Mouse (Mus musculus): ENCODE data around the gene Cd93.

Cd93 gene

DNA sequence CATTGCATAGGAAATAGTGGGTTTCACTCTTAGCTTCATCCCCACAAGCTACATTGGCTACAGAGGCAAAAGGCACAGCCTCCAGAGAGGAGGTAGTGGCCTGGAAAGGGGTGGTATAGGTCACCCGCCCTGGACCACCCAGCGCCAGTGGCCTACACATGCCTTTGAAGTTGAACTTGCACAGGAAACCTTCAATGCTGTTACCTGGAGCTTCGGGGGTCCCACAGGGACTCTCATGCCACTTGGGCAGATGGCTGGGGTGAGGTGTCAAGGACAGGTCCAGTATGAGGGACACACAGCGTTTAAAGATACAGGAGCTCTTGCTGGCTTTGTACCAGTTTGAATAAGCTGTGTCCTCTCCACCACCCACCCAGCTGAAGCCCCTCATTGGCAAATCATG lies 653 bp downstream of the Cd93 start:
- CTCF ChIA-PET, result no interaction called here

DNA sequence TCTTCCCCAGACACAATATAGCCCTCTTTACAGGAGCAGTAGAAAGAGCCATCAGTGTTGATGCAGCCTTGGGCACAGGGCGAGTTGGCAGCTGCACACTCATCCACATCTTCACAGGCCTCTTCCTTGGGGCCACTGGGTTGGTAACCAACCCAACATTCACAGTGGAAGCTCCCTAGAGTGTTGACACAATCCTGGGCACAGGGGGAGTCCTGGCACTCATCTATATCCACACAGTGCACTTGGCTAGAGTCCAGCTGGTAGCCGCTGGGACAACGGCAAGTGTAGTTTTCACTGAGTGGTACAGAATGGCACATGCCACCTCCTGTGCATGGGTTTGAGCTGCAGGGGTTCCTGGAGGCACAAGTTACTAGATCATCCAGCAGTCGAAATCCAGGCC lies 1.2 kb downstream of the Cd93 start:
- CTCF ChIA-PET, result no interaction called here

DNA sequence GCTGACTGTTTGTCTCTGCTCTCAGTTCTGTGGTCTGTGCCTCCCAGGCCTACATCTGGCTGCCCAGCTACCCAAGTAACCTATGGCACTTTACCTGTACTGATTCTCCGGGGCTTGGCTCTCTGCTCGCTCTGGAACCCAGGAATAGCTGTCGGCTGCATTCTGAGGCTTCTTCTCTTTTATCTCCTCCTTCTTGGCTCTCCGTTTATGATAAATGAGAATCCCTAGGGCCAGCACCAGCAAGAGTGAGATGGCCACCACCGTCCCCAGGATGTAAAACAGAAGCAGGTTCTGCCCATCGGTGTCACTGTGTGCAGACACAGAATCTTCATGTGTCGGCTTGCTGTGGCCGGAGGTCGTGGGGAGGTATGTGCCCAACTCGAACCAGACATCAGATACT lies 1.9 kb downstream of the Cd93 start:
- CTCF ChIA-PET, result no interaction called here

DNA sequence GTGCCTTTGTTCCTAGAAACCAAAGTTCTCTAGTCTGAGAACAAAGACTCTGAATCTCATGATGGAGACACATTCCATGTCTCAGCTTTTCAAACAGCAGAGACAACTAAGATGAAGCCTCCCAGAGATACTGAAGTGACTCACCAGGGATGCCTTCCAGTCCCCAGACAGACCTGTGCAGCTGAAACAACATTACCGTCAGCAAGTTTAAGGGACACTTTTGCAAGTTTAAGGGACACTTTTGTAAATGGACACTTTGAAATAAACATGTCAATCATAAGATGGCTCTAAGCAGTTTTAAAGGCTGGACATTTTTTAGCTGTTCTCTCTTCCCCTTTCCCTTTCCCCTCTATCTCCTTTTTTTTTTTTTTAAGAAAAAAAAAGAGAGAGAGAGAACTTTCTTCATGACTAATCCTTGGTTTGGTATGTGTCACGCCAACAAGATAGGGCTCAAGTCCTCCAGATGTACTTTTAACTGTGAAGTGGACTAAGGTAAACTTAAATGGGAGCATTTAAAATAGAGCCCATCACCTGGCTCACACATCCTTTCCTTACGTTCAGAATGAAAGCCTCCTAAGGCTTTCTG lies 3.6 kb downstream of the Cd93 start:
- CTCF ChIA-PET, result interaction anchor here (0.7 to 1.2 kb wide), 2 partner anchors 14 to 256 kb away, joined by 3 to 9 read pairs; no protein-coding TSS in a partner anchor

DNA sequence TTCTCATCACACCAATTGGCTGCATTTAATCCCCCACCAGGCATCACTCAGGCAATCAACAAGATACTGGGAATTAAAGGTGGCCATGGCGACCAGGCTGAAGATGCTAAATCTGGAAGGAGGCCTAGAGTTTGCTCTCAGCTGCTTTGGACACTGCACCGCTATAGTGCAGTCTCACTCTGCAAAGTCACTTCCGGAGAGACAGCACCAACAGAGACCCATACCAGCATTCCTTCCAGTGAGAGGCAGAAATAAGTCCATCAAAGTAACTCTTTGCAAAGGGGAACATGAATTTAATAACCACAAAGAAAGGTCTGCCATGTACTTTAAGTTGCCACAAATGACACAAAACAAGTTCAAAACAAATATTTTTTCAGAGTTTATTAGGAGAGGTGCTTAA lies 7.1 kb downstream of the Cd93 start:
- CTCF ChIA-PET, result no interaction called here

DNA sequence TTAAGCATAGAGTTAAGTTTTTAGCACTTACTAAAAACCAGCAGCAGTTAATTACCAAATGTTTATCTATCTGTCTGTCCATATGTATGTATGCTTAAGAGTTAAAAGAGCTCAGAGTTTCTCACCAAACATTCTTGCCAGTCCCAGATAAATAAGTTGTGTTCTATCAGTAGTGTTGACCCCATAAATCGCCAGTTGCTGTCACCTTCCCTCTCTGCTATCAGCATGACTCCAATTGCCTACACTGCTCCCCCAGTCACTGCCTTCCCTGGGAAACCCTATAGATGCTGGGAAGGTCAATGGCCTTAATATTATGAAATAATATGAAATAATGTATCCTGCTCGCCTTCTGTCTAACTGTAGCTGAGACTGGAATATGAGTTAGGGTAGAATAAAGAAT lies 11.0 kb downstream of the Cd93 start:
- CTCF ChIA-PET, result no interaction called here

DNA sequence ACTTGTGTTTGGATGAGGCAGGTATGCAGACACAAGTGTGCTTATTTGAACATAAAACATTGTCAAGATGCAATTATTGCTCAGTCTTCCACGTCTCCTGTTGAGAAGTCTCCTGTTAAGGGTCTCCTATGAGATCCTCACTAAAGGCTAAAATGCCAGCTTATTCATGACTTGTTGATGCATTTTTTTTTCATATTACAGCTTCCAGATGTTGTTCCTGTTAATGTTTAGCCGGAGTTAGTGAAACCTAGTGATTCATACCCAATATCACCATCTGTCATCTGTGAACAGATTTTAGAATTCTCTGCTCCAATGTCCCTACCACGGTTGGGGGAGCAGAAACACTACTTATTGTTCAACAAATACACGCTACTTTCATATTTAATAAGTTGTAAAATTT lies 12.4 kb downstream of the Cd93 start:
- CTCF ChIA-PET, result no interaction called here

DNA sequence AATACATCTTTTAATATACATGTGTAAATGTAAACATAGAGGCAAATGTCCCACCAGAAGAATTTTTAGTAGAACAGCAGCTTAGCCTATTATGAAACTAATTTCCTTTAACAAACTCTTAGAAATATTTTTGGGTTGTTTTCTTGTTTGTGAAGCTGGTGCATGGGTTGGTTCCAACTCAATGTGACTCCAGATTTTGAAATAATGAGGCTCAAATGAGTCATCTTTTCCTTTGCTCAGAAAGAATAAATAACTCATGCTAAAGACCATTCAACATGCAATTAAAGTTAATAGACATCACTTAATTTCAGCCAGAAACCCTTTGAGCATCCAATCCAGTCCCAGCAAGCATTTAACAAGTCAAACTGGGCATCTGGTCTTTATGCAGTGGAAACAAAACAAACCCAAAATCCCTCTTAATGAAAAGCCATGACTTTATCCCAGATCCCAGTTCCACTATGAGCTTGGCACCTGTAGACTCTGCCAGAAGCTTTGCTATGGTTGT lies 14.3 kb downstream of the Cd93 start:
- CTCF ChIA-PET, result interaction anchor here (0.7 kb wide), 1 partner anchor 94 kb away, joined by 3 read pairs; no protein-coding TSS in a partner anchor

DNA sequence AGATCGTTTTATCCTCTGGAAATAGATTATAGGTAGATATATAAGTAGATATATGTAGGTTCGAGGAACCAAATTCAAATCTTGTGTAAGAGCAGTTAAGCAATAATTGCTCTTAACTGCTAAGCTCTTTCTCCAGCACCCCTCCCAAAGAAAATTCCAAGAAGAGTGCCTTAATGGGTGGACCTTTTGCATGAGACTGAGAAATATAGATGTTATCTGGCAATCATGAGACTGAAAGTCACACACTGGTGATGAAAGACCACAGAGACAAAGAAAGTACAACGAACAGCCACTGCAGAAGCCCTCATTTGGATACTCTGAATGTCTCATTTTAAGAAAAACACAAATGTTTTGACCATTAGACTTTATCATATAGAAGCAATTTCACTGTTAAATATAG lies 14.8 kb downstream of the Cd93 start:
- CTCF ChIA-PET, result no interaction called here

DNA sequence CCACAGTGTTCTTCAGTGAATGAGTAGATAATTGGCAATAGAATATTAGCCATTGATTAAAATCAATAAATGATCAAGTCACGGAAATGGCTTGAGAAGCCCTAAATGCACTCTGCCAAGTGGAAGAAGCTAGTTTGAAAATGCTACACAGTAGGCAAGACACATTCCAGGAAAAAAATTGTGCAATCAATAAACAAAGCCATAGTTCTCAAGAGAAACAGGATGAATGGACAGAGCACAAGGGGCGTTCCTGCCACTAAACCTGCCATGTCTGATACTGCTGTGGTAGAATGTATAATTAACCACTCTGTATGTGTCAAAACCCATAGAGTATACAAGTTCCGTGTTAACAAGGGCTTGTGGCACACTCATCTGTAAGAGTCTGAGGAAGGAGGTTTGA lies 15.8 kb downstream of the Cd93 start:
- CTCF ChIA-PET, result no interaction called here

DNA sequence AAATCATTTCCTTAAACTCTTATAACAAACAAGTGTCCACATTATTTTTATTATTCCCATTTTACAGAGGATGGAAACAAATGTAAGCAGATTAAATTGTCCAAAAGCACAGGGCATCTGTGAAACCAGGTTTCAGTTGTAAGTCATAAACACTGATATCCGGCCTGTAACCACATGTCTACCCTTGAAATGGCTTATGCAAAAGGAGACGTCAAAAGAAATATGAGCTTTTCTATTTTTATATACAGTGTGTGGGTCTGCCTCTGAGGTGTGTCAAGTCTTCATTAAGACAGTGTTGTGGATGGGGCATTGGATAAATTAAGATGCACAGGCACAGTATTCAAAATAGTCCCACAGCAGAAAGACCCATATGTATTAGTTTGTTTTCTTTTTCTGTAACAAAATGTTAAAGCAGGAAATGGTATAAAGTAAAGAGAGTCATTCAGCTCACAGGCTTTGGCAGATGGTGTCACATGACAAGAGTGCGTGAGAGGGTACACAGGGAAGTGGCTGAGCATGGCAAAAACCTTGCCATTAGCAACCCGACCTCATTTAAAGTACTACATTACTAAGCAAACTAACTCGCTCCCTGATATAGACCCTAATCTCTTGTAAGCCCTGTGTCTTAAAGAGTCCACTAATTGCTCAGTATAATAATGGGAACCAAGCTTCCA lies 17.5 kb downstream of the Cd93 start:
- CTCF ChIA-PET, result interaction anchor here (0.7 kb wide), 2 partner anchors 16 to 159 kb away, joined by 4 to 5 read pairs; no protein-coding TSS in a partner anchor

DNA sequence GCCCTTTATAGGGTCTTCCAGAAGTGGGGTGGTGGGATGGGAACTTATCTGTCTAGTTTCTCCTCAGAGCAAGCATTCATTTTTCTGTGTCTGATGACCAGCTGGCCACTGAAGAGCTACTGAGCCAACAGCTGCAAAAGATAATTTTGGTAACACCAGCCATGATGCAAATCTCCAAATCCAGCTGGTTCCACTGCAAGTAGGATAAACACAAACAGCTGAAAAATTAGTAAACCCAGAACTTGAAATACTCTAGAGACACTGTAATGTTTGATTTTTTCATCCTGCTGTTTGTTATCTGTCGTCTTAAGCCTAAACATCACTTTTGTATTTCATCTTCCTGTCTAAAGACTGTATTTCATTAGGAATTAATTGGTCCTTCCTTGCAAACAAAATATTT lies 21.7 kb downstream of the Cd93 start:
- CTCF ChIA-PET, result no interaction called here

DNA sequence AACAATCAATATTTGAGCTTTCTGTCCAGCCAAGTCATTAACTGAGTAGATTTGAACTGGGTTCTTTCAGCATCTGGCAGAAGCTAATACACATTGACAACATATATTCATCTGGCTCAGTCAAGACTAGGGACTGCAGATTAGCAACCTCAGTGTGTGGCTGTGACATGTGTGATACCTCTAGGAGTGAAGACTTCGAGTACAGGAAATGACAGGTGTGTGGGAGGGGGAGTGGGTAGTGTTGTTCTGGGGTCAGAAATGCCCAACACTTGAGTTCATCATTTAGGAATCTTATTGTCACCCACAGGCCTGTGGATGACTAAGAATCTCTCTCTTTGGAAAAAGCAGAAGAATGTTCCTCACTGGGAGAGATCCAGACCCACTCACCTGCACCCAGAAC lies 22.3 kb downstream of the Cd93 start:
- CTCF ChIA-PET, result no interaction called here

DNA sequence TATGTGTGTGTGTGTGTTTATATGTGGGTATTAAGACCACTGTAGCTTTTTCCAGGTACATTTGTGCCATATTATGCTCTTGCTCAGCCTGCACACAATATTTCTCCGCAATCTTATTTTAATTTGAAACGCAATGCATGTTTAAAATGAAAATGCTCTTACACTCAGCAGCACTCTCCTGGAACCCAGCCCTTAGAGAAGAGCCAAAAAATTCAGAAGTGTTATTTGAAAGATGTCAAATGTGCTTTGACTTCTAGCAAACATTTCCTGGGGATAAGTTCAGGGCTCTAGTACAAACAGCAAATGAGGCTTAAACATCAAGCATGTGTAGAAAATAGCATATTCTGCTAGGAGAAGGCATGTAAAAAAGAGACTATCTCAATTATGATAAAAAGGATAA lies 23.6 kb downstream of the Cd93 start:
- CTCF ChIA-PET, result no interaction called here

DNA sequence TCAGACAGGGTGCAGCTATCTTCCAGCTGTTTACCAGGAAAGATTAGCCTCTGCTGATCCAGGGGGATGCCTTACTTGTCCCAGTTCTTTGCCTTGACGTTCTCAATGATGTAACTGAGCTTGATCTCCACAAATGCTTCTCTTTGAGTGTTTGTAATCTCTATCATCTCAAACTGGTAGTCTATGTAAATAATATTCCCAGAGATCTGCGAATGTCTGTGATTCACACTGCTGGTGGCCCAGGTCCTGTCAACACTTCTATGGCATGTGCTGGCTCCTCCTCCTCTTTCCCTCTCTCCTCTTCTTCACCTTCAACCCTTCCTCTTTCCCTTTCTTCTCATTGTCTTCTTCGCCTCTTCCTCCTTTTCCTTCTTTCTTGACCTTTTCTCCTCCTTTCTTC lies 24.2 kb downstream of the Cd93 start:
- CTCF ChIA-PET, result no interaction called here

DNA sequence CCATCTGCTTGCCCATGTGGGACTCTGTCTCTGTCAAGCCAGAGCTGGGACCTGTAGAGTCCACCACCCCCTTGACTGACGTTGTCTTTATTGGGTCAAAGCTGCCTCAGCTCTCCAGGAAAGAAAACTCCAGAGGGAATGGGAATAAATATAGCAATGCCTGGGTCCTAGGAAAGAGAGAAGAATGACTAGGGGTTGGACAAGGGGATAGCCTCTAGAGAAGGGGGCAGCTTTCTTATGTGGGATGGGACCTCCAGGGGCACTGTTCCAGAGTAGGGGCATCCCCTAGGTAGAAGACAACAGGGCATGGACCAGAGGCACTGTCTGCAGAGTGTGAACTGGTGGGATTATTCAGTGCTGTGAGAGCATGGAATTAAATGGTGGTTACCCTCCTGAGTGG lies 33.5 kb downstream of the Cd93 start:
- CTCF ChIA-PET, result interaction anchor here (0.6 to 1.5 kb wide), 5 partner anchors 17 to 175 kb away, joined by 3 to 13 read pairs (median 4); no protein-coding TSS in a partner anchor

DNA sequence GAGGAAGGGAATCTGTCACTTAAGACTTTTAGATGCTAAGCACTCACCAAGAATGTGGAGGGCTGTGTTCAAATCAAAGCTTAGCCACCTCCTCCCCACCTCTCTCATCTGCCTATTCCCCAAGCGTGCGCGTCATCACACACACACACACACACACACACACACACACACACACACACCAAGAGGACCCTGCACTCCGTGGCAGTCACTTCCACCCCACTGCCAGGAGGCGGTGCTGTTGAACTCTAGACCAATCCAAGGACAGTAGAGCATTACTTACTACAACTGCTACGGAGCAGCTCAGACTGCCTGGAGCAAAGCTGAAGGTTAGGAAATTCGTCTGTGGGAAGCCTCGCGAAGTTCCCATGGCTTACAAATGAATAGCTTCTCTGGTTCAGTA lies 34.2 kb downstream of the Cd93 start:
- CTCF ChIA-PET, result interaction anchor here (0.6 to 1.5 kb wide), 5 partner anchors 35 to 245 kb away, joined by 3 to 13 read pairs (median 4); no protein-coding TSS in a partner anchor

DNA sequence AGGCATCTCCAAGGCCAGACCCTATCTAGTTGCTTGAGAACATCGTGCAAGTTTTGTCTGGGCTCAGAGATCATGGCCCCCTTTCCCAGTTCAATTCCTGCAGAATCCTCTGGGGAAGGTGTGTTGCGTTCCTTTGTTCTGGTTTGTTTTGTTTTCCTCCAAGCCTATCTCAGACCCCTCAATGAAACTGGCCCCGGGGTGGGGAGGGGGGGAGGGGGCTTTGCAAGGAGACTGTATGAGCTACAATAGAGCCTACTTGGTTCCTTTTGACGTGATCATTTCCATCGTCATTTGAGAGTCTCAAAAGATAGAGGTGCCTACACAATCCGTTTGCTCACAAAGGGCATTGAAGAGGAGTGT lies 34.6 kb downstream of the Cd93 start:
- CTCF ChIA-PET, result interaction anchor here (0.6 to 1.5 kb wide), 3 partner anchors 35 to 245 kb away, joined by 3 to 5 read pairs (median 3); no protein-coding TSS in a partner anchor

DNA sequence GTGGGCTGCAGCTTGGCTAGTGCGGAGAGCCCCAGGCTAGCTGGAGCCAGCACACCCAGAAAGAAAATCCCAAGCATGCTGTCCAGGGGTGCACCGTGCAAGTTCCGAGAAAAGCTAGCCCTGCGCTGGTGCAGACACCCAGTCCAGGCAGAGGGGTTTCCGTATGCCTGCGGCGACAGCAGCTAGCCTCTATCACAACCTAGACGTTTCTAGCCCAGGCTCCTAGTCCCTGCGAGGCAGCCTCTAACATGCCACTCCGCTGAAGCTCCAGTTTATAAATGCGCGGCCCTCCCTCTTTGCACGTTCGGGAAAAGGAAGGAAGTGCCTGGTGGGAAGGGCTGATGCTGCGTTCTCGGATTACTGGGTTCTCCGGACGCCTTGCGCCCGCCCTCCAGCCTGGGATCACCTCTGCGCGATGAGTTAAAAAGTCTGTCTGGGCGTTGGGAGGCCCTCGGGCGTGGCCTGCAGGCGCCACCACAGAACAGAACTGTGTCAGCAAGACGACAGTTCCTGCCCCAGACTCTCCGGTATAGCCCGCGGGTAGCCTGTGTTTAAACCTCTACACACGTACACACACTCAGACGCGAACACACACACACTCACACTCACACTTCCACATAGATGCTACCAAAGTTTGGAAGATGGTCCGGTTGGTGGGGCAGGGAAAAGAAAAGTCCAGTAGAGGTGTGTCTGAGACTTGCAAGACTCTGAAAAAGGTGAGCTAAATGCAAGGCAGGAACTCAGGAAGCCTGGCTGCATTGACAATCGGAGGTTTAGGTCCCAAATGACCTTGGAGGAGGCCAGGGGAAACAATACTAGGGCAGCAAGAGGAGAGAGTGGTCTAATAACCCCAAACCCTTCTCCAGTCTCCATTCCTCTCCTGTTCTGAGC lies 35.2 kb downstream of the Cd93 start, which contains the start of gene Thbd:
TSS of gene Thbd (minus strand) at position 319 of the 891 bp plus-strand sequence.
- CTCF ChIA-PET, result interaction anchor here (0.6 to 1.5 kb wide), 3 partner anchors 155 to 246 kb away, joined by 3 to 5 read pairs (median 4); no protein-coding TSS in a partner anchor

DNA sequence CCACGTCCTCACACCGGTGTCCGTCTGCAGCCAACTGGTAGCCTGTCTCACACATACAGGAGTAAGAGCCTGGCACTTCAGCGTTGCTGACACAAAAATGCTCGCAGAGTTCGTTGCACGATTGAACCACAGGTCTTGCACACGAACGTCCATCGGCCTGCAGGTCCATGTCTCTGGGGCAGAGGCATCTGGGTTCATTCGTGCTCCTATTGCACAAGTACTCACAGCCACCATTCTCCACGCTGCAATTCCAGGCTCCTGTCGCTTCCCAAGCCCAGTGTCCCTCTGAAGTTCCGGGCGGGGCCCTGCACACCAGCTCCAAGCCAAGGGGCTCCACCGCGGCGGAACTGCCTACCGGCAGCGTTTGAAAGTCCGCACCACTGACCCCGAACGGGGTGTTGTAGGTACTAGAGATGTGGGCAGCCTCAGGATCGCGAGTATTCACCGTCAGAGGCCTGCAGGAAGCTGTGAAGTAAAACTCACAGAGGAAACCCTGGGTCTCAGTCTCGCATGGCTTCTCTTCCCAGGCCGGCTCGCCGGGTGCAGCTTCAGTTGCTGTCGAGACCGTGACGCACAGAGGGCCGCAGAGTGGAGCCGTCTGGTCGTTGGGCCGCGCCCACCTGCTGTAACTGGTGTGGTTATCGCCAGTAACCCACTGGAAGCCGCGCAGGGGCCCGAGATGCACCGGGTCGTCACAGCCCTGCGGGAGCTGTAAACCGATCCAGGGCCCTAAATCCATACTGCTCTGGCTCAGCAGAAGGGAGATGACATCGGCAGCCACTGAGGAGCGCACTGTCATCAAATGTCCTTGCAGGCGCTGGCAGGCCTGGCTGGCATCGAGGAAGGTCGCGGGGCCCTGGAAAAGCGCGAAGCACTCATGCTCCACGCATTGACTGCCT lies 36.1 kb downstream of the Cd93 start:
- CTCF ChIA-PET, result interaction anchor here (0.6 kb wide), 1 partner anchor 155 kb away, joined by 4 read pairs; no protein-coding TSS in a partner anchor
